Mouse (Mus musculus): ENCODE data around the gene Kat7.

The Kat7 gene

GRCm38 (mm10) chr11:95279061-95279659, 30.9 kb downstream of the Kat7 start:
- DNase-seq (ENCODE audit: low spot score in 2 of 2), result no peak

- DNase-seq (ENCODE audit: low spot score in 2 of 2), result no peak
Measured at GRCm38 (mm10) chr11:95276056-95276455, 34.0 kb downstream of the Kat7 start.

GRCm38 (mm10) chr11:95274613-95275012, 35.4 kb downstream of the Kat7 start:
- DNase-seq (ENCODE audit: low spot score in 2 of 2), result no peak

GRCm38 (mm10) chr11:95273661-95274060, 36.4 kb downstream of the Kat7 start:
- no peak for DNase-seq (ENCODE audit: low spot score in 2 of 2)

- no peak for DNase-seq (ENCODE audit: low spot score in 2 of 2)
Measured at GRCm38 (mm10) chr11:95266540-95267245, 43.4 kb downstream of the Kat7 start.

GRCm38 (mm10) chr11:95264455-95265013, 45.5 kb downstream of the Kat7 start:
- no peak for DNase-seq (ENCODE audit: low spot score in 2 of 2)

GRCm38 (mm10) chr11:95263816-95264454, 46.1 kb downstream of the Kat7 start:
- DNase-seq (ENCODE audit: low spot score in 2 of 2), result no peak

- DNase-seq (ENCODE audit: low spot score in 2 of 2), result no peak
Measured at GRCm38 (mm10) chr11:95261178-95261751, 48.8 kb downstream of the Kat7 start, which contains the start of gene Tac4. Gene Tac4, plus strand, starts transcription at chr11:95261529.

GRCm38 (mm10) chr11:95259088-95259849, 50.8 kb downstream of the Kat7 start:
- peak; percentile 83 to 86 for DNase-seq (ENCODE audit: low spot score in 2 of 2)

GRCm38 (mm10) chr11:95258490-95258889, 51.6 kb downstream of the Kat7 start:
- peak; percentile 77 to 81 for DNase-seq (ENCODE audit: low spot score in 2 of 2)

GRCm38 (mm10) chr11:95257930-95258329, 52.1 kb downstream of the Kat7 start:
- no peak for DNase-seq (ENCODE audit: low spot score in 2 of 2)

- no peak for DNase-seq (ENCODE audit: low spot score in 2 of 2)
Measured at GRCm38 (mm10) chr11:95255747-95256146, 54.3 kb downstream of the Kat7 start.

- peak in 1 of 2 experiments; percentile 57 for DNase-seq (ENCODE audit: low spot score in 2 of 2)
Measured at GRCm38 (mm10) chr11:95254165-95254564, 55.9 kb downstream of the Kat7 start.

GRCm38 (mm10) chr11:95252104-95252503, 57.9 kb downstream of the Kat7 start:
- DNase-seq (ENCODE audit: low spot score in 2 of 2), result no peak

GRCm38 (mm10) chr11:95251295-95251694, 58.8 kb downstream of the Kat7 start:
- peak; percentile 79 to 85 for DNase-seq (ENCODE audit: low spot score in 2 of 2)

GRCm38 (mm10) chr11:95250110-95250509, 59.9 kb downstream of the Kat7 start:
- DNase-seq (ENCODE audit: low spot score in 2 of 2), result no peak

GRCm38 (mm10) chr11:95247065-95247464, 63.0 kb downstream of the Kat7 start:
- no peak for DNase-seq (ENCODE audit: low spot score in 2 of 2)

GRCm38 (mm10) chr11:95245456-95245855, 64.6 kb downstream of the Kat7 start:
- peak in 1 of 2 experiments; percentile 56 for DNase-seq (ENCODE audit: low spot score in 2 of 2)

- DNase-seq (ENCODE audit: low spot score in 2 of 2), result no peak
Measured at GRCm38 (mm10) chr11:95242653-95243052, 67.4 kb downstream of the Kat7 start.

GRCm38 (mm10) chr11:95238477-95238876, 71.6 kb downstream of the Kat7 start:
- DNase-seq (ENCODE audit: low spot score in 2 of 2), result no peak

- DNase-seq (ENCODE audit: low spot score in 2 of 2), result no peak
Measured at GRCm38 (mm10) chr11:95232329-95232696, 77.7 kb downstream of the Kat7 start.
